Mouse (Mus musculus): ENCODE measurements at regions not wholly inside any gene's neighbourhood (a gene's known extent, or its start where the extent isn't known, plus 50 kb on each side); places are given as distances from the start of the nearest gene placed in this dataset.

DNA sequence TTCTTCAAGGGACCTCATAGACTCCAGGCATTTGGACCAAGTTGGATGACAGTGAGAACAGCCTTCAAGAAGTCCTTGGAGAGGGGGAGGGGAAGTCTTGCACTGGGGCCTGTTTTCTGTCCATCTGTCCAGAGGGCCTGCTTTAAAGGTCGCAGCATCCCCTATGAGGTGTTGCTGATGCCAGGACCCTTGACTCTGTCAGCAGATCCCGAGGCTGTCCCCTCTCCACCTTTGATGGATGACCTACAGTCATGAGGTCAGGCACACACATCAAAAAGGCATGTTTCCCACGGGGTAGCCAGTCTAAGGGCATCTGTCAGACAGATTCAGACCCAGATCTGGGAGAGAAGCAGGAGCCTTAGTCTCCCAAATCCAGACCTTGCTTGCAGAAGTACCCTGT lies 183.4 kb upstream of the Gli2 start:
- no peak overlapping the region for H3K27ac ChIP-seq
- DNase-seq (ENCODE audit: low spot score): no peak
- TF ChIP-seq CTCF (IDR thresholded peaks at IDR 0.05; ENCODE audit: low read depth): no peak
- ATAC-seq: no peak
- H3K4me2 ChIP-seq (ENCODE audit: low read depth, low read length): no peak overlapping the region
- 63% methylated on average over 3 of the region's 3 CpGs for WGBS
- no peaks in the 10 kb centered on the region for H3K9me3 ChIP-seq (ENCODE audit: low read length)
- no peak overlapping the region for H3K4me3 ChIP-seq (ENCODE audit: low read length)
- H3K36me3 ChIP-seq (ENCODE audit: insufficient read depth, low read length): no peaks in the 10 kb centered on the region
- no peaks in the 10 kb centered on the region for H3K4me1 ChIP-seq (ENCODE audit: insufficient read depth, low read length)
- no peaks in the 10 kb centered on the region for H3K27me3 ChIP-seq (ENCODE audit: insufficient read depth, low read length)
- H3K9ac ChIP-seq (replicated peaks; ENCODE audit: low read length): no peak overlapping the region

DNA sequence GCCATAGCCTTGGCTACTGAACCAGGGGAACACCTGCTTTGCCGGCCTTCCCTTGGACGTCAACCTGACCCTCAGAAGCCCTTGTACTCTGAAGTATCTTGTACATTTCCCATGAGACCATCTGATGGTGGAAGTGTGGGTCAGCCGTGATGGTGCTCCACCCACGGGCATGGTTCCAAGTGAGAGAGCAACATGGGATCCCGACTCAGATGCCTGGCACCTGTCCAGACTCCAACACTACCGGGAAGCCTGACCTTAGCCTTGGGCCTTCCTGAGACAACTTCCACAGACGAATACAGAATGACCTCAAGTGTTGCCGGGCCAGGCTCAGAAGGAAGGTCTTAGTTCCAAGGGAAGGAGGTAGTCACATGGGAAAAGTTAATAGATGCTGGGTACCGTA lies 181.0 kb upstream of the Gli2 start:
- TF ChIP-seq CTCF (IDR thresholded peaks at IDR 0.05; ENCODE audit: low read depth): no peak
- Histone ChIP-seq H3K9ac (replicated peaks; ENCODE audit: low read length) (no peak overlapping the region), H3K36me3 (ENCODE audit: insufficient read depth, low read length) (no peaks in the 10 kb centered on the region), H3K4me2 (ENCODE audit: low read depth, low read length) (no peak overlapping the region), H3K9me3 (ENCODE audit: low read length) (no peaks in the 10 kb centered on the region), H3K4me3 (ENCODE audit: low read length) (no peak overlapping the region), H3K27me3 (ENCODE audit: insufficient read depth, low read length) (no peaks in the 10 kb centered on the region), H3K4me1 (ENCODE audit: insufficient read depth, low read length) (no peaks in the 10 kb centered on the region), H3K27ac (no peak overlapping the region)
- WGBS: 64% methylated on average over 9 of the region's 9 CpGs
- no peak for DNase-seq (ENCODE audit: low spot score)
- no peak for ATAC-seq

DNA sequence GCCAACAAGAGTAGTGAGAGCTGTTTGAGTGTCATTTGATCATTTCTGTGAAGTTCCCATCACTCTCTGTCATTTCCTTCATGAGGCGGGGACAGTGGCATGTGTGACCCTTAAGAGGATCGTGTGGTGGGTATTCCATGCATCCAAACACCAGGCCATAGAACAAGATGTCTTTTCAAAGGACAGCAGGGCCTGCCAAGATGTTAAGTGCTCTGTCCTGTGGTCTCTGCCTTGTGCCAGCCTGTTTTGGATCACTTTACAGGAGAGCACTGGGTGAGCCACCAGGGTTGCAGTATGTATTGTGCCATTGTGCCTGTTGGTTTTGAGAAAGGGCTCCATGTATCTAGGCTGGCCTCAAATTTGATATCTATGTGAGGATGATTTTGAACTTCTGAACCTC lies 173.6 kb upstream of the Gli2 start:
- Histone ChIP-seq H3K36me3 (ENCODE audit: insufficient read depth, low read length) (no peaks in the 10 kb centered on the region), H3K9ac (replicated peaks; ENCODE audit: low read length) (no peak overlapping the region), H3K9me3 (ENCODE audit: low read length) (no peaks in the 10 kb centered on the region), H3K27me3 (ENCODE audit: insufficient read depth, low read length) (no peaks in the 10 kb centered on the region), H3K4me1 (ENCODE audit: insufficient read depth, low read length) (no peaks in the 10 kb centered on the region), H3K4me2 (ENCODE audit: low read depth, low read length) (no peak overlapping the region), H3K27ac (no peak overlapping the region), H3K4me3 (ENCODE audit: low read length) (no peak overlapping the region)
- no peak for ATAC-seq
- no peak for DNase-seq (ENCODE audit: low spot score)
- WGBS: 72% methylated on average over 2 of the region's 2 CpGs
- TF ChIP-seq CTCF (IDR thresholded peaks at IDR 0.05; ENCODE audit: low read depth): no peak

DNA sequence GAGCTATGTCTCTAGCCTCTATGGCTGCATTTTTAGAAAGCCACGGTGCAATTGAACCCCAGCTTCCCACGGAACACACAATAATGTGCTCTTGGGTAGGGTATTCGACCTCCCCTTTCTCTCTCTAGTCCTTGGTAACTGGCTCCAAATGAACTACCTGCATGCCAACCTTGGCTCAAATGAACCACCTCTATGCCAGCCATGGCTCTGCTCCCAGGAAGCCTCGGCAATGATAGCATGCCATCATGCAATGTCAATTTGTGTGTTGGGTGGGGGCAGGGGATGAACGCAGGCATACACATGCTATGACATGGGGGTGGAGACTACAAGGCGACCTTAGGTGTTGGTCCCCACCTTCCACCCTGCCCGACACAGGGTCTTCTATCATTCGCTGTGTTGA lies 170.5 kb upstream of the Gli2 start:
- no peak overlapping the region for H3K4me3 ChIP-seq (ENCODE audit: low read length)
- DNase-seq (ENCODE audit: low spot score) (no peak), ATAC-seq (no peak)
- no peak overlapping the region for H3K9ac ChIP-seq (replicated peaks; ENCODE audit: low read length)
- H3K4me2 ChIP-seq (ENCODE audit: low read depth, low read length): no peak overlapping the region
- H3K4me1 ChIP-seq (ENCODE audit: insufficient read depth, low read length): no peaks in the 10 kb centered on the region
- H3K27ac ChIP-seq: no peak overlapping the region
- H3K27me3 ChIP-seq (ENCODE audit: insufficient read depth, low read length): no peaks in the 10 kb centered on the region
- H3K36me3 ChIP-seq (ENCODE audit: insufficient read depth, low read length): no peaks in the 10 kb centered on the region
- TF ChIP-seq CTCF (IDR thresholded peaks at IDR 0.05; ENCODE audit: low read depth): no peak
- WGBS: 85% methylated on average over 8 of the region's 8 CpGs
- no peaks in the 10 kb centered on the region for H3K9me3 ChIP-seq (ENCODE audit: low read length)

DNA sequence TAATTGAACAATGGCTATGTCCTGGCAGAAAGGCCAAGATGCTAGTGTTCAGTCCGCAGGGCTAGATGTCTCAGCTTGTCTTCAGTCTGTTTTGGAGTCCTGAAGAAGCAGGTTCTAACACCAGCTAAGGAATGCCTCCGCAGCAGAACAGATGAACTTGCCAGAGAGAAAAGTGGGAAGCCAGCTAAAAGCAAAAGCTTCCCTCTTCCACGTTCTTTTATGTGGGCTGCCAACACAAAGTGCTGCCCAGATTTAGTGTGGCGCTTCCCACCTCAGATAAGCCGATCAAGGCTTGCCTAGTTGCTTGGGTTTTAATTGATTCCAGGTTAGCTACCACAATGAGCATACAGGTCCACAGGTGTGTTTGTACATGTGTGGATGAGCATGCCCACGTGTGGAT lies 168.5 kb upstream of the Gli2 start:
- Histone ChIP-seq H3K27ac (no peak overlapping the region), H3K4me2 (ENCODE audit: low read depth, low read length) (no peak overlapping the region), H3K9ac (replicated peaks; ENCODE audit: low read length) (no peak overlapping the region), H3K4me3 (ENCODE audit: low read length) (no peak overlapping the region), H3K9me3 (ENCODE audit: low read length) (no peaks in the 10 kb centered on the region), H3K4me1 (ENCODE audit: insufficient read depth, low read length) (no peaks in the 10 kb centered on the region), H3K36me3 (ENCODE audit: insufficient read depth, low read length) (no peaks in the 10 kb centered on the region), H3K27me3 (ENCODE audit: insufficient read depth, low read length) (no peaks in the 10 kb centered on the region)
- no peak for ATAC-seq
- no peak for TF ChIP-seq CTCF (IDR thresholded peaks at IDR 0.05; ENCODE audit: low read depth)
- WGBS: 85% methylated on average over 6 of the region's 6 CpGs
- no peak for DNase-seq (ENCODE audit: low spot score)

DNA sequence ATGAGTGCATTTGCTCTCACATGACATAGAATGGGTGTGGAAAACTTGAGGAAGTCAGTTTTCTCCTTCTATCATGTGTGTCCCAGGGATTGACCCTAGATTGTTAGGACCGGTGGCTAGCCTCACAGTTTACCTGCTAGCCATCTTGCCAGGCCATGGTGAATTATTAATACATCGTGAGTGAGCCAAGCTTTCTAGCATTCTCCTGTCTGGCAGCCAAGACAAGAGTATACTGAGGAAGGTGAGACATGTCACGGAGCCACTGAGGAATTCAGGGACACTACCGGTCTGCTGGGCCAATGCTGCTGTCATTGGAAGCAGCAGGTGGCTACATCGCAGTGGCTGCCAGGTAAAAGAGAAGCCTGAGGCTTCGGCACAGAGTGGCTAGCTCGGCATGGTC lies 167.6 kb upstream of the Gli2 start:
- 79% methylated on average over 7 of the region's 7 CpGs for WGBS
- Histone ChIP-seq H3K4me2 (ENCODE audit: low read depth, low read length) (no peak overlapping the region), H3K4me3 (ENCODE audit: low read length) (no peak overlapping the region), H3K9ac (replicated peaks; ENCODE audit: low read length) (no peak overlapping the region), H3K4me1 (ENCODE audit: insufficient read depth, low read length) (no peaks in the 10 kb centered on the region), H3K9me3 (ENCODE audit: low read length) (no peaks in the 10 kb centered on the region), H3K27me3 (ENCODE audit: insufficient read depth, low read length) (no peaks in the 10 kb centered on the region), H3K36me3 (ENCODE audit: insufficient read depth, low read length) (no peaks in the 10 kb centered on the region), H3K27ac (no peak overlapping the region)
- TF ChIP-seq CTCF (IDR thresholded peaks at IDR 0.05; ENCODE audit: low read depth): no peak
- DNase-seq (ENCODE audit: low spot score) (no peak), ATAC-seq (no peak)

DNA sequence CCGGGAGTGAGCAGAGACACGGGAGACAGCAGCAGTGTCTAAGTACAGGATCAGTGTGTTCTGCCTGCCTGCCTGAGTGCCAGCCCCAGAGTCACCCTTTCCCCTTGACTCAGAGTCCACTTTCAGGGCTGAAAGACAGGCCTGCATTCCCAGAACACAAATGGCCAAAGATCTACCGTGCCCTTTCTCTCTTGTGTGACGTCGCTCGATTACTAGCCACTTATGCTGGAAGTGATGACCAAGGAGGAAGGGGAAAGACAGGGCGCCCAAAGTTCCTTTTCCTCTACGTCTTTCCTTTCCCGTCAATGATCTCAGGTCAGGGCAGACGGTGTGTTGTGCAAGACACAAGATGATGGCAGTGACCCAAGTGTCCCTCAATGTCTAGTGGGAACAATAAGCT lies 166.4 kb upstream of the Gli2 start:
- Histone ChIP-seq H3K4me3 (ENCODE audit: low read length) (no peak overlapping the region), H3K9ac (replicated peaks; ENCODE audit: low read length) (no peak overlapping the region), H3K36me3 (ENCODE audit: insufficient read depth, low read length) (no peaks in the 10 kb centered on the region), H3K4me1 (ENCODE audit: insufficient read depth, low read length) (no peaks in the 10 kb centered on the region), H3K27me3 (ENCODE audit: insufficient read depth, low read length) (no peaks in the 10 kb centered on the region), H3K27ac (no peak overlapping the region), H3K4me2 (ENCODE audit: low read depth, low read length) (no peak overlapping the region), H3K9me3 (ENCODE audit: low read length) (no peaks in the 10 kb centered on the region)
- DNase-seq (ENCODE audit: low spot score): no peak
- WGBS: 67% methylated on average over 10 of the region's 10 CpGs
- ATAC-seq: no peak
- no peak for TF ChIP-seq CTCF (IDR thresholded peaks at IDR 0.05; ENCODE audit: low read depth)

All from hindbrain, postnatal 0 days (tissue).